Mouse (Mus musculus) mesoderm, embryonic 11.5 days (tissue): ENCODE results near the gene Aaas.

Experiments used
- DNase-seq: peaks from one replicate; pipeline ENCODE4 v3.0.0-alpha.2; 2012; ENCODE audit warnings: low read depth, low spot score

Gene Aaas

DNA sequence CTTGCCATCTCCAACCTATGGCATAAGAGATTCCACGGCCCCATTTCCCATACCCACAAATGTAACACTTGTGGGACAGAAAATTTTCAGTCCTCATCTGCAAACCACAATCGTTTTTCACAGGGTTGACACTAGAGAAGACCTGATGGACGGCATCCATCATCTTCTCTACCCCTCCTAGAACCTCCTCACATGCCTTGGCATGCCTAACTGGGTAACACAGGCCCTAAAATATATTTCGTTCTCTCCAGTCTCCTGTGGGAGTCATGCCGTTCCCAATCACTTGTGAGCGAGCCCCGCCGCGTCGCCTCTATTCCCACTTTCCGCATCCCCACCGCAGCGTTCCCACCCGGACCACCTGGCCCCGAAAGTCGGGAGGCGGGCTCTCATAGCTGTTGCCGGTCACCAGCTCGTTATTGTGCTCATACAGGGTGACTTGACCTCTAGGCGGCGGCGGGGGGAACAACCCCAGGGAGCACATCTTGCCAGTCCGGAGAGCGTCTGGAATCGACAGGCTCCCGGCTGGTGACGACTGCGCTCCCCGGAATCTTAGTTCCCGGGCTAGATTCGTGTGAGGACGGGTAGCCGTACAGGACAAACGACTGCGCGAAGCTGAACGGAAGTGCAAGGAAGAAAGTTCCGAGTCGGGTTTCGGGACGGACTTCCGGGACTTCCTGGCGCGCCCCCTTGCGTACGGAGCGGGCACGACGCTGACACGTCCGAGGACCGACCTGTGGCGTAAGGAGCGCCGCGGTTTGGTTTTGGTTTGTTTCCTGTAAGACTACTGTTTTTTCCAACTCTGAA lies at the start of gene Aaas:
Aaas (minus strand) TSS at position 634 of the 804 bp plus-strand sequence.
- peak; percentile 97 for DNase-seq

DNA sequence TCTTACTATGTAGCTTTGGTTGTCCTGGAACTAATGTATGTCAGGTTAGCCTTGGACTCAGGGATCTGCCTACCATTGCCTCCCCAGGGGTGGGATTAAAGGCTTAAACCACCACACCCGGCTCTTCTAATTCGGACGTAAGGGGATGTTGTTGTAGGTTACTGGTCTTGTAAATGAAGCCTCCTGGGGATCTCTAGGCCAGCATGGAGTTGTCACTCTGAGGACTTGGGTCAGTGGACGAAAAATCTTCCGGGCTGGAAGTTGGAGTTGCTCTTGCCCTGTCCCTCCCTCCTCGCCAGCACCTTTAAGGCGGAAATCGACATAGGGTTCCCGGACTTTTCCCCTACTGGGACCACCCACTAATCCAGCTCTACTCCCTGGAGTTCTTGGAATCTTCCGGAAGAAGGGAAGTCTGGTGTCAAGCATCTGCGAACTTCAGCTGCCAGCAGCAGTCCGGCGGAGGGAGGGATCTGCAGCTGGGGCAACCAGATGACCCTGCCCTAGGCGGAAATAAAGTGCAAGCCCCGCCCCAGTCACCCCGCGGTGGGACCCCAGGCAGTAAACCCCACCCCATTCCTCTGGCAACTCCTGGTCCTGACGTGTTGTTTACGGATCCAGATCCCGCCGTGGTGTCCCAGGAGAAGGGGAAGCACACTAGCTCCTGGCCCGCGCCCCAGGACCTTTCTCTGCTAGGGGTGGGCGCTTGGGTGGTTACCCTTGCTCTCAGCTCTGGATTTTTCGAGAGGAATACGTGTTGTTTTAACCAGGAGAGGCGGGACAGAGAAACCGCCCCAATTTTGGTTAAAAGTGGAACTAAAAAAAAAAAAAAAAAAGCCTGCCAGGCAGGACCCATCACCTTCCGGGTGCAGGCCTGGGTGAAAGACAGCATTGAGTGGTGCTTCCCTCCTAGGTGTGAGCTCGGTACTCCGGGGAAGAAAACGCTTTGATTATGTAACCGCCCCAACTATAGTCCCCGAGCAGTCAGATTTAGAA lies 49.0 kb upstream of the Aaas start:
- DNase-seq: peak; percentile 81

DNA sequence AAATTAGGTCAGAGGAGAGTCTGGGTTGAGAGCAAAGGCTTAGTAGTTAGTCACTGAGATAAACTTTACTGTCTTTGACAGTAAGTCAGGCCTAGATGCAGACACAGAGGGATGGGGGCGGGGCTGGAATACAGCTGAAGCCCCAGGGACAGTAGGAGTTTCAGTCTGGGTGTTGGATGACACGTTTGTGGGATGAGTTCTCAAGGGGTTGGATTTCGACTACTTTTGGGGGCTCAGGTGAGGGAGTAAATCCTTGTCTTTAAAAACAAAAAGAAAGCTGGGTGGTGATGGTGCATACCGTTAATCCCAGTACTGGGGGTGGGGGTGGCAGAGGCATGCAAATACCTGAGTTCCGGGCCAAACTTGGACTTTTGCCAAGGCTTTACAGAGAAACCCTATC lies 48.1 kb upstream of the Aaas start:
- no peak for DNase-seq

DNA sequence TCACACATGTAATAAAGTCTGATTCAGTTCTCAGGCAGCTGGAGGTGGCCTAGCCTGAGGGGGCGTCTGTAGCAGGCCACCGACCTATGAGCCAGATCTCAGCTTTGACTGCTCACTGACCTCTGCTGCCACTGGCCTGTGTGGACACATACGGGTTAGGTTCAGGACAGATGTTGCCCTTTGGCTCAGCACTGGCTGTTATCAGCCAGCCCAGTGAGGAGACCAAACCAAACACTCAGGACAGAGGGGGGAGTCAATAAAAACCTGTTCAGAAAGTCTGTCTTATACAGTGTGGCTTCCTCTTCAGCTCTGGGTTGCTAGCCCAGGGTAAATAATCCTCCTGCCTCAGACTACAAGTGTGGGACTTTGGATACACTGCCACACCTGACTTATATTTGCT lies 44.5 kb upstream of the Aaas start:
- DNase-seq: no peak

DNA sequence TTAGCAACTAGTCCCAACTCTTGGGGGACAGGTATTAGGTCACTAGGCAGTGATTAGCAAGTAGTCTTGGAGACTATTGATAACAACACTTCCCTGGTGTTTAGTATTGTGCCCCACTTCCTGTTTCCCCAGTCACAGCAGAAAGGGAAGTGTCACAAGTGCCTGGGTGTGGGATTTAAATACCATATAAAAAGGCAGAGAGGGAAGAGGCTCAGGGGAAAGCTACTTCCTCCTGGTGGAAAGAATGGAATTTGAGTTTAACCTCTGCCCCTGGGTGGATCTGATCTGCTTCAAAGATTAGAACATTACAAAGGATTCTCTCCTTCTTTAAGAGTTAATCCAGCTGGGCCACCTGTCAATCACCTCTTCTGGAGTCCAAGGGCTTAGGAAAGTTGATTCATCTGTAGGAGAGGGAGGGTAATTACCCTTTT lies 43.0 kb upstream of the Aaas start:
- no peak for DNase-seq

DNA sequence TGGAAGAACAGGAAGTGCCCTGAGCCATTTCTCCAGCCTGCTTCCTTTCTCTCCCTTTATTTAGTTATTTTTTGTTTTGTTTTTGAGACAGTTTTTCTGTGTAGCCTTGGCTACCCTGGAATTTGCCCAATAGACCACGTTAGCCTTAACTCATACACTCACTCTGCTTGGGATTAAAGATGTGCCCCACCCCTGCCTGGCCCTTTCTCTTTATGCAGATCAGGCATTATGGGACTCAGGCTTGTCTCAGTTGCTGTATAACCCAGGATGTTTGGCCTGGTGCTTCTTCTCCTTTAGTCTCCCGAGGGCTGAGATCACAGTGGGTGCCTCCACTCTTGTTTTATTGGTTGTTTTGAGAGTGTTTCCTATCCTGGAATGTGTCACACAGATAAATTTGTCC lies 41.9 kb upstream of the Aaas start:
- no peak for DNase-seq

DNA sequence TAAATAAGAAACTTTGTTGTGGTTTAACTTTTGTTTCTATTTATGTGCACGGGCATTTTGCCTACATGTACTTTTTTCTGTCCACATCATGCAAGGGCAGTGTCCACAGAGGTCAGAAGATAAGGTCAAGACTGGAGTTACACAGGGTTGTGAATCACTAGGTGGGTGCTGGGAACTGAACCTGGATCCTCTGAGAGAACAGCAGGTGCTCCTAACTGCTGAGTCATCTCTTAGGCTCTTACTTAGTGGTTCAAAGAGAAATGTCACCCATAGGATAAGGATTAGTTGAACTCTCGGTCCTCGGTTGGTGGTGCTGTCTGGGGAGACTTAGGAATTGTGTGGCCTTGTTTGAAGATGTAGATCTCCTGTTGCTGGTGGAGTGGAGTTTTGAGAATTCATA lies 38.4 kb upstream of the Aaas start:
- no peak for DNase-seq

DNA sequence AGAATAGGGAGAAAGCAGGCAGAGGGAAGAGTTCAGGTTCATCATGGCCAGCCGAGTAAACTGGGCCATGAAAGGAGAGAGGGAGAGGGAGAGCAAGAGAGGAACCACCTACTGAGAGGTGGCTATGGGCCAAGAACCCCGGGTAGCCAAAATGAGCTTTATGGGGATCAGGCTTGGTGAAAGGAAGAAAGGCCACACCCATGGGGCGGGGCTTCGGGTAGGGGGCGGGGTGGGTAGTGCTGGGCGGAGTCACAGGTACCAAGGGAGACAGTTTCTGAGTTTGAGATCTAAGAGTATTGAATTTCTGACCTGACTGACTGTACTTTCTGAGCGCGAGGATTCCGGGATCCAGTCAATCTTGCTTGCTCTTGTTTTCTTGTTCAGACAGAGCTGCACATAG lies 36.1 kb upstream of the Aaas start:
- no peak for DNase-seq

DNA sequence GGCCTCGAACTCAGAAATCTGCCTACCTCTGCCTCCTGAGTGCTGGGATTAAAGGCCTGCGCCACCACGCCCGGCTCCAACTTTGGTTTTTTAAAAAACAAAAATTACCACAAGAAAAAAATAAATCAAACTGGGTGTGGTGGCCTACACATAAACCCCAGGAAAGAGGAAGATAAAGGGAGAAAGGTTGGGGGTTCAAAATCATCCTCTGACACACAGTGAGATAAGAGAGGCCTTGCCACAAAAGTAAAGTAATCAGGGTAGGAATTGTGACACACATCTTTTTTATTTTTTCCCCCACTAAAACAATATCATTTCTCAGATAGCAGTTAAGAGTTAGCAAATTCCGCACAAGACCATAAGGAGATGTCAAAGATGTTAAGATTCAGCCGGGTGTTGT lies 33.1 kb upstream of the Aaas start:
- no peak for DNase-seq

DNA sequence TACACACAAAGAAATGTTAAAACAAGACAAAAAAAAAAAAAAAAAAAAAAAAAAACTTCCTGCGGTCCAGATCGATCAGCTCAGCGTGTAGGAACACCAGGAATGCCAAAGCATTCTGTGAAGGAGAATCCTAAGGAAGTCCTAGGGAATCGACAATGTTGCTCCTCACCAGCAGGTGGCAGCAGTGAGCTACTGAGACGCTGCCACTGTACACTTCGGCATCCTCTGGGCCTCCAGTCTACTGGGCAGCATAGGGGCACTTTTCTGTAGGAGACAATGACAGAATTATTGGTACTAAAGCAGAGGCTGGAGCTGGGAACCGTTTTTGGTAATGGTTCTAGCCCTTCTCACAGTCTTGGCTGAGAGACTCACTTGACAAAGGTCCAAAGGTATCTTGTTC lies 31.0 kb upstream of the Aaas start:
- DNase-seq: peak; percentile 91

DNA sequence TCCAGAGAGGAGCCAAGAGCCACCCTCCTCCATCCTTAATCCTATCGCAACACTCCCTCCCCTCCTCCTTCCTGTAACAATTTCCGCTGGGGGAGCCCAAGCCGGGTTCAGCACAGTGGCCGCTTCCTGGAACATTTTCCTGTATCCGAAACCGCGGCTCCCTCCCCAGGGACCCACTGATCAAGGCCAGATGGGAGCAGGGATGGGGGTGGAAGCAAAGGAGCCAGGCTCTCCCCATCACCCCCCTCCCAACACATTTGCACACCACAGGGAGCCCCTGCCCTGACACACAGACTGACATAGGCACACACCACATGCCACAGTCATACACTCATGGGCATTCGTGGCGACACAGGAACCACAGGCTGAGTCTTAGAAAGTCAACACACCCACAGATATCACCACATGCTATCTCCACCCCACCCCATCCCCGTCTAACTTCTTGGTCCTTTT lies 27.3 kb upstream of the Aaas start:
- peak; percentile 64 for DNase-seq

DNA sequence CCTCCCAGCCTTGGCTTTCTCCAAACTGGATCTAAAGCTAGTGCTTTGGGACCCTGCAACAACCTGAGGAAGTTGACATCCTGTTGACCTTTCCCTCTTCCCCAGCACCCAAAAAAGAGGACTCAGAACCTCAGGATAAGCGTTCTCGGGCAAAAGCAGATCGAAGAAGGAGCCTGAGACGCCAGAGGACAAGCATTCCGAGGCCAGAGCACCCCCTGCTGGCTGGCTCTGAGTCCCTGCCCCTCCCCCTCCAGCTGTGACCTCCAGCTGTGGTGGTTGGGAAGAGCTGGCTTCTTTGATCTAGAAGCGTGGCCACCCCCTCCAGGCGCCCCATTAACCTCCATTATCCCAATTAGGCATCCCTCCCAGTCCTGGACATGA lies 26.6 kb upstream of the Aaas start:
- peak; percentile 89 for DNase-seq

DNA sequence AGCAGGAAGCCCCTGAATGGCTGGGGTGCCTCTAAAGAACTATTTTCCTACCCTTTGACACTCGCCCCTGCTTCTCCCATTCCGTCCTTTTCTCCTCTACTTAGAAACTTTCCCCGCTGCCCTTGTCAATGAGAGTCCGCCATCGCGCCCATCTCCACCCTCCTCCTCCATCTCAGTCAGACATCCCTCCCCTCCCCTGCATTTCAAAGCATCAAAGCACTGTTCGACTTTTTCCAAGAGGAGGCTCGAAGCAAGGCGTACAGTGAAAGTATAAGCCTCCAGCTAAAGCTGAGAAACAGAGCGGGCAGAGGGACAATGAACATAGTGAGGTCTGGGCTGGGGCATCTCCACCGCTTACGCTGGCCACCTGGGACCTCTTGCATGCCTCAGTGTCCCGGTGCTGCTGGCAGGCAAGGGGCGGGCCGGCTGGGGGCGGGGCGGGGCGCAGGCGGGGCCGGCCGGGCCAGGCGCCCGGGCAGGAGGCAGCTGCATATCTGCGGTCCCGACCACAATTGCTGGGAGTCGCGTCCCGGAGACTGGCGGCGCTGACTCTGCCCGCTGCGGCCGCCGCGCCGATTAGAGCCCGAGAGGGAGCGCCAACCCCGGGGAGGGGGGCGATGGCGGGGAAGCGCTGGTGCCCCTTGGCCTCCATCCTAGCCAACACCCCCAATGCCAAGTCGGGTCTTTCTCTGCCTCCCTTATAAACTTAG lies 26.0 kb upstream of the Aaas start:
- peak; percentile 49 for DNase-seq

DNA sequence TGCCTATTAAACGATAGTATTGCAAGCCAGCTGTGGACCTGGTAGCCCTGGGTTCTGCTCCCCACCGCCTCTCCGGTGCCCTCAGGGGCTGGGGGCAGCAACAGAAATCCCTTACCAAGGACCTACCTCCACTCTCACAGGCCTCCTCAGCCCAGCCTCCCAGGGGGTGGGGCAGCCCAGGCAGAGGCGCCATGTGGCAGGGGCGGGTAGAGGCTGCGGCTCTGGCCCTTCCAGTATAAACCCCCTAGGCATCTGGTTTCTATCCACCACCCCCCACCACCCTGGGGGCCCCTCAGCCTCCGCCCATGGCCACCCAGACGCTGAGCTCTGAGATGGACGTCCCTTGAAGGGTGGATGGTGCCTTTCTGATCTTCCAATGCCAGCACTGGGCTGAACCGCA lies 20.2 kb upstream of the Aaas start:
- DNase-seq: no peak

DNA sequence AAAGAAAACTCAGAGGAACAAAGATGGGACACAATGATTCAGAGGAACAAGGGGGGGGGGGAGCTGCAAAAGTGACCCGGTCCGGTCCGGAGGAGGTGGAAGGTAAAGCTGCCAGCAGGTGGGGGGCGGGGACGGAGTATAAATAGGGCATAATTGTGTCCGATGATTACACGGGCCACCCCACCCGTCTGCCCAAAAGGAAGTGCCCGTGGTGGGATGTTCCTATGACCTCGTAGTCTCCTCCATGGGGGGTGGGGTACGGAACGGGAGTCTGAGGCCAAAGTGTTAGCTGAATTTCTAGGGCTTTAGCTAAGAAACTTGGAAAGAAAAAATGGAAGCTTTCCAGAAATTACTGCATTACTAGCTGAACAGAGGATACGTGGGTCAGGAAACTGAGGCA lies 19.4 kb upstream of the Aaas start:
- DNase-seq: no peak

DNA sequence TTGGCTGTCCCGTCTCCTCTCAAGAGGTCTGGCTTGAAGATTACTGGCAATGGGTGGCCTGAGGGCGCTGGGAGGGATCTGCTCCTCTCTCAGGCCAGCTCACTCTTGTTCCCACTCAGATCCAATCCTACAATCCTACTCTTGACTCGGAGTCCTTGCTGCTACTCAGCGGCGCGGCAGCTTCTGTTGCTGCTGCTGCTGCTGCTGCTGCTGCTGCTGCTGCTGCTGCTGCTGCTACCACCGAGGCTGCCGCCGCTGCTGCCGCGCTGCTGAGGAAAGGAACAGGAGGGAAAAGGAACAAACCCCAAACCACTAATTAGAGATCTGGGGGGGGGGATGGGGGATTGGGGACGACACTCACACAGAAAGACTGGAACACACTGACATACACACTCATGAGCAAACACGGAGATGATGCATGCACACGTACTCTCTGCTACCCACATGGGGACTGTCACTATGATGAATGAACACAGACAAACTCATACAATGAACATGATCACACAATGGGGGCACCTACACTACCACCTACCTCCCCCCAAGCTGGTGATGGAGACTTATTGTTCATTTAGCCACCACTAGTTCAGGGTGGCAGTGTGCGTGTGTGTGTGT lies 16.3 kb upstream of the Aaas start, which contains the start of gene Sp7:
Sp7 (minus strand) TSS at position 450 of the 612 bp plus-strand sequence.
- DNase-seq: no peak

DNA sequence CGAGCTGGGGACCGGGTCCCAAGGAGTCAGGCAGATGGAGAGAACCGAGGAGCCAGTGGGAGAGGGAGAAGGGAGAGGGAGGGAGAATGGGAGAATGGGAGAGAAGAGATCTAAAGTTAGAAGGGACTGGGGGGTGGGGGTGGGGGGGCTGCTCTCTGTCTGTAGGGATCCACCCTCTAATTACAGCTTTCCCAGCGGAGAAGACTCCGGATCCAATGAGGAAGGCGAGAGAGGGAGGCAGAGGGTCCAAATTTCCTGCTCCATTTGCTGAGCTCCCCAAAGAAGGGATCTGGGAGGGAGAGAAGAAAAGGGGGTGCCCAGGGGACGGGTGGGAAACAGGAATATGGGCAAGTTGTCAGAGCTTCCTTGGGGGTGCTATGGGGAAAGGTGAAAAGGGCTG lies 15.7 kb upstream of the Aaas start:
- no peak for DNase-seq

DNA sequence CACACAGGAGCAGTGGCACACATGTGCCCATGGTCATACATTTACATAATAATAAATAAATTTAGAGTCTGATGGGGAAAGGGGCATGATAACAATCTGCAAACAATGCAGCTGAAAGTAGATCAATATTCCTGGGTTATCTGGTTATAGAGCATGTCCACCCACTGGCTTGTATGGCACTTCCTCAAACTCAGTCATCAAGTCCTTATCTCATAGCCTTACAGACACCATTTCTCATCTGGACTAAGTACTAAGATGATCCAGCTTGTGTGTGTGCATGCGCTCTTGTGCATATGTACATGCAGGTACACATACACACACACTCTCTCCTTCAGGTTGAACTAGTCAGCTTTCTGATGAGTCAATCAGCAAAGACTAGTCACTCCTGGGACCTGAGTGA lies 14.1 kb upstream of the Aaas start:
- DNase-seq: no peak

DNA sequence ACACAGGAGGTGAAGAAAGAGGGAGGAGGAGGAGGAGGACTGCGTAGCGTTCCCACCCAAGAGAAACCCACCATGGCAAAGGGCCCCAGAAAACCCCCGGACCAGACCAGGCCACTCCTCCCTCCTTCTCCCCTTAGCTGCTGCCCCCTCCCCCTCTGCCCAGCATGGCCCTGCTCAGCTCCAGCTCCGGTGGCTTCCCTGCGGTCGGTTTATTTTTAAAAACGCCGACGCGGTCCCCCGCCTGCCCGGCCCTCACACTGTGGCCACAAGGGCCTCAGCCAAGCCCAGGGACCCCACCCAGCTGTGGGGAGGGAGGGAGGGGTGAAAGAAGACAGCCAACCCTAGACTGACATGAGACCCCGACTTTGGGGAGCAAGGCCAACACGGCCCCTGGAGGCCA lies 12.1 kb upstream of the Aaas start:
- no peak for DNase-seq

DNA sequence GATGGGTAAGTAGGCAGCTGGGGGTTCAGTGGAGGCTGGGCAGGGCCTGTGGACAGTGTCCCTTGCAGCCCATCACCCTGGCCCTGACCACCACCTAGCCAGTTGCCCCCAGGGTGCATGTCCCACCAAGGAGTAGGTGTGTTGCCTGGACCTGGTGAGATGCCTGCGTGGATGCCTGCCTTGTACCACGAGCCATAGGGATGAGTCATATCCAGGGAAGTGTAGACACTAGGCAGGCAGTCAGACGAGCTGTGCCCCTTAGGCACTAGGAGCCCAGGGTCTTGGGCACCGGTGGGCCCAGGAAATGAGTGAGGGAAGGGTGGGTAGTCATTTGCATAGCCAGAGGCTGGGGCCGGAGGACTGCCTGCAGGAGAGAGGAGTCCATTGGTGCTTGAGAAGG lies 8.3 kb upstream of the Aaas start:
- DNase-seq: no peak

DNA sequence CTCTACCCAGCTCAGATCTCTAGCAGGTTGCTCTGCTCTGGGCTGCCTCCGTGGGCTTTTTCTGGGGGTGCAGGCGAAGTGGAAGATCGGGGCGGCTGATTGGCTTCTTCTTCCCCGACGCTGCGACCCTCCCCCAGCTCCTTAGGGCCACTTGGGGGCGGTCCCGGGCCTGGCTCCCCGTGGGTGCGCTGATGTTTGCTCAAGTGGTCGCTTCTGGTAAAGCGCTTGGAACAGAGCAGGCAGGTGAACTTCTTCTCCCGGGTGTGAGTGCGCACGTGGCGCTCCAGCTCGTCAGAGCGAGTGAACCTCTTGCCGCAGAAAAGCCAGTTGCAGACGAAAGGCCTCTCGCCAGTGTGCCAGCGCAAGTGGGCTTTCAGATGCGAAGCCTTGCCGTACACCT lies 7.6 kb upstream of the Aaas start:
- DNase-seq: peak; percentile 65
